Mouse (Mus musculus): ENCODE results near the gene Wee1.
"Not testable (repeated sequence)": the region's sequence is repeated elsewhere in the genome, so short reads cannot be mapped to it uniquely, and the experiment has no call there.

The Wee1 gene

GRCm38 (mm10) chr7:110122565-110123422 is 948 bp downstream of the Wee1 start:
- peak; percentile 73 for DNase-seq

- DNase-seq, result no peak
Measured at GRCm38 (mm10) chr7:110123844-110124555, 2.2 kb downstream of the Wee1 start.

GRCm38 (mm10) chr7:110128566-110128965 is 6.7 kb downstream of the Wee1 start:
- no peak for DNase-seq

- DNase-seq, result not testable (repeated sequence)
Measured at GRCm38 (mm10) chr7:110132272-110132671, 10.4 kb downstream of the Wee1 start.

GRCm38 (mm10) chr7:110133988-110134387 is 12.1 kb downstream of the Wee1 start:
- DNase-seq, result no peak

- no peak for DNase-seq
Measured at GRCm38 (mm10) chr7:110138538-110138937, 16.7 kb downstream of the Wee1 start.

GRCm38 (mm10) chr7:110143863-110144262 is 22.0 kb downstream of the Wee1 start:
- no peak for DNase-seq

- DNase-seq, result no peak
Measured at GRCm38 (mm10) chr7:110152891-110153290, 31.0 kb downstream of the Wee1 start.

GRCm38 (mm10) chr7:110156712-110157260 is 34.9 kb downstream of the Wee1 start:
- no peak for DNase-seq

- no peak for DNase-seq
Measured at GRCm38 (mm10) chr7:110157261-110157910, 35.5 kb downstream of the Wee1 start.

- no peak for DNase-seq
Measured at GRCm38 (mm10) chr7:110158073-110158472, 36.2 kb downstream of the Wee1 start.

- DNase-seq, result not testable (repeated sequence)
Measured at GRCm38 (mm10) chr7:110160109-110160508, 38.3 kb downstream of the Wee1 start.

GRCm38 (mm10) chr7:110160601-110161000 is 38.8 kb downstream of the Wee1 start:
- no peak for DNase-seq

- DNase-seq, result no peak
Measured at GRCm38 (mm10) chr7:110163024-110163423, 41.2 kb downstream of the Wee1 start.

GRCm38 (mm10) chr7:110164103-110164681 is 42.3 kb downstream of the Wee1 start:
- DNase-seq, result peak; percentile 95

- DNase-seq, result peak; percentile 96
Measured at GRCm38 (mm10) chr7:110164712-110165122, 42.9 kb downstream of the Wee1 start.

- no peak for DNase-seq
Measured at GRCm38 (mm10) chr7:110166233-110166632, 44.4 kb downstream of the Wee1 start.

- DNase-seq, result no peak
Measured at GRCm38 (mm10) chr7:110179208-110179607, 57.4 kb downstream of the Wee1 start.

GRCm38 (mm10) chr7:110180613-110181012 is 58.8 kb downstream of the Wee1 start:
- no peak for DNase-seq

GRCm38 (mm10) chr7:110181446-110181845 is 59.6 kb downstream of the Wee1 start:
- DNase-seq, result no peak

GRCm38 (mm10) chr7:110184608-110185007 is 62.8 kb downstream of the Wee1 start:
- no peak for DNase-seq

GRCm38 (mm10) chr7:110189951-110190350 is 68.1 kb downstream of the Wee1 start:
- DNase-seq, result peak; percentile 9
